Mouse (Mus musculus): ENCODE data around the gene Kdm5a.

The Kdm5a gene

GRCm38 (mm10) chr6:120363688-120364522 is at the start of gene Kdm5a, which contains the start of gene Ccdc77:
Gene Kdm5a (plus strand): TSS chr6:120364124.
Gene Ccdc77 (minus strand): TSS chr6:120364374.
- DNase-seq (ENCODE audit: low spot score) = peak; percentile 95

DNA sequence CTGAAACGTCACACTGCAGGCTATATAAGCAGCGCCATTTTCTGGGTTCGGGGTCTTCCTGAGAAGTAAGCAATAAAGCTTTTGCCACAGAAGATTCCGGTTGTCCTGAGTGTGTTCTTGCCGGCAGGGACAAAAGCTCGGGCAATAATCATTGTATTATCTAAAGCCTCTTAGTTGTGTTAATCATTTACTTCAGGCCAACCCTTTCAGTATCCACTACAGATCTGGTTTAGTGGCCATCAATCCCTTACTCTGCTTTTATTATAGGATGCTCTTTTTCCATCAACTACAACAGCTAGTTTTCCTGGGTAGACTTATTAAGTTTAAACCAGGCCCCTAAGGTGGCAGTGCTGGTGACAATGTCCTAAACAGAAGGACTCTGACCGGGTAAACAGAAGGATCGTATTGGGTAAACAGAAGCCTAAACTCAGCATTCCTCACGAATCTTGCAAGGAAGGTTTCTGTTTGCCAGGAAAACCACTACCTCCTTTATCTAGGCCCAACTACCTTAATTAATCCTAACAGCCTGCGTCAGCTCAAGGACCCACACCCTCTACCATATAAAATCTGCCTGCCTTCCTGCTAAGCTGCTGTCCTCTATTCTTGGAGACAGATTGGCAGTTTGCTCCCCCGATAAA is 45.5 kb upstream of the Kdm5a start:
- no peak for DNase-seq (ENCODE audit: low spot score)

DNA sequence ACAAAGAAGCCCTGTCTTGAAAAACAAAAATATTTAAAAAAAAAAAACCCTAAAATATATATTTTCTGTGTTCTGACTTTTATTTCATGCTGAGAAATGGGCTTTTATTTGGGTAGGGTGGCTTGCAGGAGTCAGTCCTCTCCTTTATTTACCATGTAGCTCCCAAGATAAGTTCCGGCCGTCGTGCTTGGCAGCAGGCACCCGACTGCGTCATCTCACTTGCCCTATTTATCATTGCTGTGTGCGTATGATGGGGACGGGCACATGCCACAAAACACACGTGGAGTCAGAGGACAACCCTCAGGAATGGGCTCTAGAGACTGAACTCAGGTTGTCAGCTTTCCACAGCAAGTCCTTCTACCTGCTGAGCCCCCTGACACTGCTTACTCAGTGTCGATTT is 44.8 kb upstream of the Kdm5a start:
- no peak for DNase-seq (ENCODE audit: low spot score)

- no peak for DNase-seq (ENCODE audit: low spot score)
Measured at GRCm38 (mm10) chr6:120320369-120320768, 43.6 kb upstream of the Kdm5a start.

DNA sequence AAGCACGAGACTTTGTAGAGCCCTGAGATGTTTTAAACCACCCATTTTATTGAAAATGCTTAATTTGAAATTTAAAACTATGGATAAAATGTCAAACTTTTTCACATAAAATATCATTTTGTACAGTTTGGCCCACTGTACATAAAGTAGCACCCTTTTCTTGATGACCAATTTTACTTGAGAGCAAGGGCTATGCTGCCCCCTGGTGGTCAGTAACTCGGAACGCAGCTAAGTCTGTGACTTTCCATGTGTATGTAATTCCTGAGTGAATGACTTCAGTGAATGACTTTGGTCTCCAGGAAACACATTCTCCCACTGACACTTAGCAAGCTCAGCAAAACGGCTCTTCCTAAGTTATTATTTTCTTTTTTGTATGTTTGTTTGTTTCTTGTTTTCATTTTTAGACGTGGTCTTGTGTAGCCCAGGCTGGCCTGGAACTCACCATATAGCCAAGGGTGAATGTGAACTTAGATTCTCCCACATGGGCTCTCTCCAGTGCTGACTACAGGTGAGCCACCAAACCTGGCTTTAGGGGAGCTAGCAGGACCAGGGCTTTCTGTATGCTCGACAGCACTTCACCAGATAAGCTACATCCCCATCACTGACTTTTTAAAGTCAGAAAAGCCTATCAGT is 39.5 kb upstream of the Kdm5a start:
- DNase-seq (ENCODE audit: low spot score) = peak; percentile 38

GRCm38 (mm10) chr6:120332351-120332750 is 31.6 kb upstream of the Kdm5a start:
- no peak for DNase-seq (ENCODE audit: low spot score)

DNA sequence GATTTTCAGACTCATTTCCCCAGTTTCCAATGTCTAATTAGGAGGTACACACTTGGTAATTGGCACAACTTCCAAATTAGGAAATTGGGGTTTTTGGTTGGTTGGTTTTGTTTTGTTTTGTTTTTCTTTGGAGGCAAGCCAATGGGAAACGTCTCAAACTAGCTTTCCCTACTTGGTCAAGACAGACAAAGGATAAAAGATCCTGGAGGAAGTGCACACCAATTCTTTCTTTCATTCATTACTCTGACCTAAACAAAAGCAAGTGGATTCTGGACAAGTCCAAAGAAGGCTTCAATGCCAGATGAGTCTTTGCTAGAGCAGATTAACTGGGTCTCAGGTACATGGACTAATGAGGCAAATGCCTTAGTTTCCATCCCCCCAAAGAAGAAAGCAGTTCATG is 19.9 kb upstream of the Kdm5a start:
- no peak for DNase-seq (ENCODE audit: low spot score)

DNA sequence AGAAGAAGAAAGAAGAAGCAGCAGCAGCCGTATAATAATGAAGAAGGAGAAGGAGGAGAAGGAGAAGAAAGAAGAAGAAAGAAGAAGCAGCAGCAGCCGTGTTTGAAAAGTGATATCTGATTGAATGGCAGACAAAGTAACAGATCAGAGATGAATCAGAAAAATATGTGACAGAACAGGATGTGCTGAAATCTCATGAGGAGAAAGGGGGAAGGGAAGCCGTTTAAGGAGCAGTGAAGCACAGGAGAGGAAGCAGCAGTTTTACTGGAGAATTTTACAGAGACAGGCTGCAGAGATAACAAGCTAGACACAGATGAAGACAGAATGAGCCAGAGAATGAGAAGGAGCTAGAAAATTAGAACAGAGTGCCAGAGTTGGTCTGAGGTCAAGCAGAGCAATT is 14.9 kb upstream of the Kdm5a start:
- DNase-seq (ENCODE audit: low spot score) = no peak

DNA sequence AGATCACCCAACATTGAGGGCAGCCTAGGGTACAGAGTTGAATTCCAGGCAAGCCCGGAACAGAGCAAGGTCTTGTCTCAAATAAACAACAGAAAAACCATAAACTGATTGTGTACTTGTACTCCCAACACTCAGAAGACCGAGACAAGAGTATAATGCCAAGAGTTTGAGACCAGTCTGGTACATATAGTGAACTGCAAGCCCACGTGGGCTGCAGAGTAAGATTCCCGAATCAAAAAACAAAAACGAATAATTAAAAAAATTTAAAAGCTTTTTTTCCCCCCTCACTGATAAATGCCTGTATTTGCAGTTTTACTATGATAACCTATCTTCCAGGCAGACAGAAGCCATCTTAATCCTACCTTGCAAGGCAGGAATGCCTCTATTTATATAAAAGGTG is 7.4 kb upstream of the Kdm5a start:
- DNase-seq (ENCODE audit: low spot score) = no peak

DNA sequence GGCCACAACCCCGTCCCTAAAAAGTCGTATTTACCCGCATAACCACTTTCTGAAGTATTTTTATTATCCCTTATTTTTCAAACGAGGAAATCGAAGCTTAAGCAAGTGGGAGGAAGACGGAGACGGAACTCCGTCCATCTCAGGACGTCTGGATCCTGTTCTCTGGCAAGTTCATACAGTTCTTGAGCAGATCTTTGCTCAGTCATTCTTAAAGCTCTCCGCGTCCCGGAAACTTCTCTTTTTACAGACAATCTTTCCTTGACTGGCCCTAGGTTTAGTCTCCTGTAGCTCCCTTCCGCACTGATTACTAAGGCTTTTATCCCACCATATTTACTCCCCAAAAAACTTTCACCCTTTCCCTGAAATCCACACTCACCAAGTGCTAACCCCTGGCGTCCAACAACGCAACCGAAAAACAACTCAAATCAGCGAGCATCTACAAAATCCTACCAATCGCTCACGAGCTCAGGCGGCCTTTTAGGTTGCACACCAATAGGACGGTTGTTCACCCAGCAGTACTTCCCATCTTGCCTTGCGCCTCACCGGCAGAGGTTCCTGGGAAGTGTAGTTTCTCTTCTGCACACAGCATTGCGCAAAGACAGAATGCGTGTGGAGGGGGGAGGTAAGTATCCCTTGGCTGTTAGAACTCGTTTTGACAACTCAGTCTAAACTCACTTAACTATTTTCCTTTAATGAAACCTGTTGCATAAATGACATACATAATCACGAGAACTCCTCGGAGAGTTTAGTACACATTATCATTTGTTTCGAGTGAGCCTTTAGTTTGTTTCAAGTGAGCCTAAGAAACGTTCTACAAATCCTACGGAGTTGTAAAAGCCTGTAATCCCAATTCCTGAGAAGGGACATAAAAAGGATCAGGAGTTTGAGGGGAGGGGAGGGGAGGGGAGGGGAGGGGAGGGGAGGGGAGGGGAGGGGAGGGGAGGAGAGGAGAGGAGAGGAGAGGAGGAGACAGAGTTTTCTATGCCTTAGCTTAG is 6.7 kb upstream of the Kdm5a start:
- DNase-seq (ENCODE audit: low spot score) = peak; percentile 88

DNA sequence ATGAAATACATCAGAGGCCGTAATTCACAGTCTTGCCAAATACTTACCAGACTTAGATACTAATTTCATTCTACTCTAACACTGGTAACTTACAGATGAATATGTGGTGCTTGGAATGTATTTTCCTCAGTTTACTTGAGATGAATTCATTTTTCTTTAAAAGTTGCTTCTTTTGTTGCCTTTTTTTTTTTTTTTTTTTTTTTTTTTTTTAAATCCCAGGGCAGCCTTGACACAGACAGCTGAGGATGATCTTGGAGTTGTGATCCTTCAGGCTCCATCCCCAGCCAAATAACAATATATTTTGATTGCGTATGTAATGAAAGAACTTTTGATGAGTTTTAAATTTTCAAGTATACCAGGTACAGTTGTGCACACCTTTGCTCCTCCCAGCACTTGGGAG is 1.8 kb upstream of the Kdm5a start:
- no peak for DNase-seq (ENCODE audit: low spot score)

DNA sequence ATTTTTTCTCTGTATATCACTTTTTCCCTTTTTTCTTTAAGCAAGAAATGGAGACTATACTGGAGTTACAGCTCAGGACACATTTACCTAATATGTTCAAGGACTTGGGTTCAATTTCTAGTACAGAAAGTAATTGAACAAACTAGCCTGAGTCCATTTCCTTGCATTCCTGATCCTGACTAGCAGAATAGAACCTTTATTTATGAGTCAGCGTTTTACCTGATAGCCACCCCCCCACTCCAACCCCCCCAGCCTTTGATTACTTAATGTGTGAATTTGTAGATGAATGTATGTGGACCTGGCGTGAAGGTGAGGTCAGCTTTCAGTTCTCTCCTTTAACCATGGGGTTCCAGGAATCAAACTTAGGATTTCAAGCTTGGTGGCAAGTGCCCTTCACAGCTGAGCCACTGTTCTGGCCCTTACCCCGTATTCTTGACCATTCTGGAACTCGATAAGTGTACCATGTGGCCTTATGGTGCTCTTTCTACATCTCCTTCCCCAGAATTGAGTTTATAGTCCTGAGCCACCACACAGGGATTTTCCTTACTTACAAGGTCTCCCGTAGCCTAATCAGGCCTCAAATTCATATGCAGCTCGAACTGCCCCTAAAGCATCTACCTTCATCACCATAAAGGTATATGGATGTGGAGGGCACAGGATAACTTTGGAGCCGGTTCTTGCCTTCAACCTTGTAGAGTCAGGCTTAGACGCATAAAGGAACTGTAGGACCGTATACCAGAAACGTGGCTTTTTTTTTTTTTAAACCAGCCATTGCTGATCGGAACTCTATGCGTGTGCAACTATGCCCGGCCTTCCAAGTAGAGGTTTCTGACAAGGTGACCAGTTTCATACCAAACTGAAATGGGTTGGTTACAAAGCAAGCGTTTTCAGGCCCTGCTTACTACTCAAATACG is 893 bp upstream of the Kdm5a start:
- no peak for DNase-seq (ENCODE audit: low spot score)

DNA sequence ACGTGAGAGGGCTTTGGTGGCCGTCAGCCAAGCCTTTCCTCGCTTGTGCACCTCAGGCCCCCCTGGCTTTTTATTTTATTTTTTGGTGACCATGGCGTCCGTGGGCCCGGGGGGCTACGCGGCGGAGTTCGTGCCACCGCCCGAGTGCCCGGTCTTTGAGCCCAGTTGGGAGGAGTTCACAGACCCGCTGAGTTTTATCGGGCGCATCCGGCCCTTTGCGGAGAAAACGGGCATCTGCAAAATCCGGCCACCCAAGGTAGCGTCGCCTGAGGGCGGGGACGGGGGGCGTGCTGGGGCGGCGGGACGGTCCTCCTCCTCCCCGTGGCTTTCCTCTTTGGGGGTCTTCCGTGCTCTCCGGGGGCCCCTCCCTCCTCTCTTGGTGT is 590 bp downstream of the Kdm5a start:
- DNase-seq (ENCODE audit: low spot score) = no peak

DNA sequence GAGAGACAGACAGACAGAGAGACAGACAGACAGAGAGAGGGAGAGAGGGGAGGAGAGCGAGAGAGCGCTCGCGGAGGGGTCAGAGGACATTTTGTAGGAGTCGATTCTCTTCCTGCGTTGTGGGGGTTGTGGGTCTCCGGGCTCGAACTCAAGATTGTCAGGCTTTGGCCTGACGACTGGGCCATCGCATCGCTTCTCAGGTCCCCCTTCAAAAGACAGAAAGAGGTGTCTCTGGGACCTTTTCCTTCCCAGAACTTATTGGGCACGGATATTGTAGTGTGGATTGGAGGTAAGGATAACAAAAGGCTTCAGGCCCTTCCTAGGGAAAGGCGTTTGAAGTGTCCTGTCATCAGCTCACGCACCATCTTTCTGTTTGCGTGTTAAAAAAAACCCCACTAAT is 1.1 kb downstream of the Kdm5a start:
- DNase-seq (ENCODE audit: low spot score) = no peak

DNA sequence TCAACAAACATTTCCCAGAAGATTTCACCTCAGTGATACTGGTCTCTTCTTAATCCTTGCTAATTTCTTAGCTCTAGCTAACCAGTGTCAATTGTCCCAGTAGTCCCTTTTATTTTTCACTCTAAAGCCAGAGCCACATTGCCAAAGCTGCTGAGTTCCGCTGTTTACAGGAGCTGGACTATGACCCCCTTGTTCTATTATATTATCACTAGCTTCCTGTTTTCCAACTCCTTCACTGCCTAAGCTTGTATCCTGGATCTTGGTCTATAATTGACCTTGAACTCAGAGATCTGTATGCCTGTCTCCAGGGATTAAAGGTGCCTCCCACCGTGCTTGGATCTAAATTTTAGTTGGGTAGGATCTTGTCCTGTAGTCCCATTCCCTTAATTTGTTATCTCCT is 12.8 kb downstream of the Kdm5a start:
- no peak for DNase-seq (ENCODE audit: low spot score)

DNA sequence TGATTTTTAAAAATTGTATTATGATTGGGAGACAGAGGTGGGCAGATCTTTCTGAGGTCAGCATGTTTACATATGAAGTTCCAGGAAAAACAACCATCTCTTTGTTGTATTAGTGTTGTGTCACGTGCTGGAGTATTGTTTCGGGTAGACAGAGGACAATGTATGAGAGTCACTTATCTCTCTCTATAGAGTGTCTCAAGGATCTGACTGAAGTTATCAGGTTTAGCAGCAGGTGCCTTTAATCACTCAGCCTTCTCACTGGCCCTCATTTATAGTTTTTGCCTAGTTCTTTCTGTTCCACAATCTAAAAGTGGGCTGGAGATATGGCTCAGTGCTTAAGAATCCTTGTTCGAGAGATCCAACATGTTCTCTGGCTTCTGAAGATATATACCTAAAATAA is 26.1 kb downstream of the Kdm5a start:
- DNase-seq (ENCODE audit: low spot score) = no peak

DNA sequence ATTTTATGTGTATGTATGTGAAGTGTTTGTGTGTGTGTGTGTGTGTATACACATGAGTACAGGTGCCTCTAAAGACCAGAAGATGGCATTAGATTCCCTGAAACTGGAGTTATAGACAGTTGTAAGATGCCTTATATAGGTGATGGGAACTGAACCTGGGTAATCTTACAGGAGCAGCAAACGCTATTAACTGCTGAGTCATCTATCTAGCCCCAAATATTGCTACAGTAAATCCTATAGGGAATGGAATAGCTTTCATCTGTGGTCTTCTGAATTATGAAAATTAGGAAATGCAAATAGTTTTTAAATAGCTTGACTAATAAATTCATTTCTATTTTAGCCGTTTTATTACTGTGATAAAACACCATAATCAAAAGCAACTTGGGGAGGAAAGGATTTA is 28.9 kb downstream of the Kdm5a start:
- no peak for DNase-seq (ENCODE audit: low spot score)

GRCm38 (mm10) chr6:120395622-120396345 is 31.9 kb downstream of the Kdm5a start:
- DNase-seq (ENCODE audit: low spot score) = no peak

DNA sequence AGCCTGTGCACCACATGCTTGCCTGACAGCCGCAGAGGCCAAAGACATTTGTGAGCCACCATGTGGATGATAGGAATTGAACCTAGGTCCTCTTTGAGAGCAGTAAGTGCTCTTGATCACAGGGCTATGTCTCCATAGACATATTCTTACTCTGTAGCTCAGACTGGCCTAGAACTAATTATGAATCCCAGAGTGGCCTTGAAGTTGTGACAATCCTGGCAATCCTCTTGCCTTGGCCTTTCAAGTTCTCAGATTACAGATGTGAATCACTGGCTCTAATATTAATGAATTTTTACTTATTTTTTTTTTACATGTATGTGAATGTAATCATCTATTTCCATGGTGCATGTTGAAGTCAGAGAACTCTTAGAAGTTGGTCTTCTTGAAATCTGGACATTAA is 40.0 kb downstream of the Kdm5a start:
- no peak for DNase-seq (ENCODE audit: low spot score)

DNA sequence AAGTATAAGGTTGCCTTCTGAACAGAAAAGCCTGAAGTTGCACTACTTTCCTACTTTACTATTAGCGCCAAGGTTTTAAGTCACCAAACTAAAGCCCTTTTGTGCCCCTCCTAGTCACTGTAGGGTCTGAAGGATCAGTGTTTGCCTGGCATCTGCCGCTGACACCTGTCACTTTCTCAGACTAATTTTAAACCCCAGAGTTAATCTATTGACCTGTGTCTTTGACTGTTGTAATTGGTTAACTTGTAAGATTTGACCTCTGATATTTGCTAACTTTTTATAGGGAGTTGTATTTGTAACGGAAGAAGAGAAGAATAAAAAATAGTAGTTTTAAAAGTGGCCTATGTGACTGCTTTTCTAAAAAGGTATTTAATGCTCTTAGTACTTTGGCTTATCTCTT is 74.2 kb downstream of the Kdm5a start:
- no peak for DNase-seq (ENCODE audit: low spot score)

Data from testis, postnatal 14 days (tissue).